Mouse (Mus musculus) midbrain, embryonic 16.5 days (tissue): Measurements from ENCODE around the gene Izumo2. TPM values are rescaled to one million over a fixed set of nuclear protein-coding genes. Genes with fewer than 3 reads are reported as not detected.
A peak's percentile ranks its signal among the peaks of the same experiment; 100 is the strongest.
"Not testable (repeated sequence)": the region's sequence is repeated elsewhere in the genome, so short reads cannot be mapped to it uniquely, and the experiment has no call there.

ENCODE experiments used
- ATAC-seq: fragments of 200-750 bp; cut with Nextera tagmentation; 2 replicates; pipeline ENCODE4 v1.8.0; 2017; ENCODE audit warnings: moderate TSS enrichment
- H3K27ac ChIP-seq: fragments of 300-500 bp; sonication (generic); 2 replicates; pipeline ENCODE4 v1.5.1; 2014; ENCODE audit warnings: mild to moderate bottlenecking, low read length, mixed read lengths
- H3K27me3 ChIP-seq: fragments of 300-500 bp; sonication (generic); 2 replicates; pipeline ENCODE4 v1.6.1; 2014; ENCODE audit warnings: low read depth, low read length, mixed read lengths; ENCODE audit not compliant: control insufficient read depth, insufficient read depth
- H3K36me3 ChIP-seq: fragments of 300-500 bp; sonication (generic); 2 replicates; pipeline ENCODE4 v1.6.1; 2014; ENCODE audit warnings: mild to moderate bottlenecking, low read length, moderate library complexity, mixed read lengths; ENCODE audit not compliant: control insufficient read depth, insufficient read depth
- H3K4me1 ChIP-seq: fragments of 300-500 bp; sonication (generic); 2 replicates; pipeline ENCODE4 v1.6.1; 2014; ENCODE audit warnings: mild to moderate bottlenecking, low read length, mixed read lengths; ENCODE audit not compliant: control insufficient read depth, insufficient read depth
- H3K4me2 ChIP-seq: fragments of 300-500 bp; sonication (generic); 2 replicates; pipeline ENCODE4 v1.6.1; 2014; ENCODE audit warnings: mild to moderate bottlenecking, low read length, mixed read lengths
- H3K4me3 ChIP-seq: fragments of 300-500 bp; sonication (generic); 2 replicates; pipeline ENCODE4 v1.5.1; 2014; ENCODE audit warnings: low read depth, mild to moderate bottlenecking, low read length, moderate library complexity, mixed read lengths
- H3K9ac ChIP-seq: fragments of 300-500 bp; sonication (generic); 2 replicates; pipeline ENCODE4 v1.6.1; 2014; ENCODE audit warnings: low read depth, low read length, mixed read lengths
- H3K9me3 ChIP-seq: fragments of 300-500 bp; sonication (generic); replicated peaks from 2 replicates; pipeline ENCODE4 v1.6.1; 2014; ENCODE audit warnings: mild to moderate bottlenecking, low read length, mixed read lengths; ENCODE audit not compliant: control insufficient read depth, poor library complexity, severe bottlenecking
- WGBS: fragments of 180-500 bp; shearing (Covaris S2); extraction: QIAGEN DNeasy Blood & Tissue Kit; methylation state at CpG from one replicate; pipeline ENCODE4 v1.1.7; 2014; 5-methylcytosine and 5-hydroxymethylcytosine counted together
- polyA plus RNA-seq: library from polyadenylated mRNA; unstranded; fragments of >200 nt; fragmentation: Nextera tagmentation; extraction: Ambion mirVana; gene quantifications from 2 replicates; pipeline ENCODE4 v1.2.1, GENCODE M21; 2015

Izumo2 gene
- polyA plus RNA-seq, 1 experiment from 2014 or later, result not detected

- H3K27me3 ChIP-seq, result no peaks in the 10 kb centered on the region
- H3K4me1 ChIP-seq, result no peaks in the 10 kb centered on the region
- 88% methylated on average over 9 of the region's 9 CpGs for WGBS
- ATAC-seq, result no peak
- H3K9me3 ChIP-seq, result no peaks in the 10 kb centered on the region; the same call in 1 of the 2 replicates
- no peak overlapping the region for H3K4me3 ChIP-seq
- H3K27ac ChIP-seq, result no peak overlapping the region
- H3K4me2 ChIP-seq, result no peak overlapping the region
- no peaks in the 10 kb centered on the region; the same call in none of the 2 replicates for H3K36me3 ChIP-seq
- H3K9ac ChIP-seq, result no peak overlapping the region
Observed at GRCm38 (mm10) chr7:44733723-44734122, 25.2 kb downstream of the Izumo2 start.

DNA sequence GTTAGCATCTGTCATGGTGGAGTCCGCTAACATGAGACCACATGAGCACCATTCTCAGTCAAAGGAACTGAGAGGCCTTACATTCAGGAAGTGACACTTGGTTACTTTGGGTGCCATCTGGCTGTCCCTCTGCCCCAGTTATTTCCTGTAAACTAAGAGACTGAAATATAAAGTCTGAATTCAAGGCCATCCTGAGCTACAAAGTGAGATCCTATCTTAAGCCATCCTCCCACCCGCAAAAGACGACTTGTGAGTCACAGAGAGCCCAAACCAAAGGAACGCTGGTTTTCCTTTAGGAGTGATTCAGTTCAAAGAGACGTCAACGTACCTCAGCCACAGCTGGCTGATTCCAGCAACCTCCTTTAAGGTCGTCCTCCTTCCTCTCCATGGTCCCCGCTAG, 32.8 kb downstream of the Izumo2 start:
- H3K36me3 ChIP-seq, result no peaks in the 10 kb centered on the region
- 83% methylated on average over 8 of the region's 8 CpGs for WGBS
- ATAC-seq, result no peak
- no peaks in the 10 kb centered on the region for H3K27me3 ChIP-seq
- H3K4me2 ChIP-seq, result no peak overlapping the region
- no peak overlapping the region for H3K4me3 ChIP-seq
- peaks cover 8% of the 10 kb centered on the region for H3K4me1 ChIP-seq
- no peak overlapping the region for H3K9ac ChIP-seq
- H3K9me3 ChIP-seq, result no peaks in the 10 kb centered on the region
- no peak overlapping the region for H3K27ac ChIP-seq

DNA sequence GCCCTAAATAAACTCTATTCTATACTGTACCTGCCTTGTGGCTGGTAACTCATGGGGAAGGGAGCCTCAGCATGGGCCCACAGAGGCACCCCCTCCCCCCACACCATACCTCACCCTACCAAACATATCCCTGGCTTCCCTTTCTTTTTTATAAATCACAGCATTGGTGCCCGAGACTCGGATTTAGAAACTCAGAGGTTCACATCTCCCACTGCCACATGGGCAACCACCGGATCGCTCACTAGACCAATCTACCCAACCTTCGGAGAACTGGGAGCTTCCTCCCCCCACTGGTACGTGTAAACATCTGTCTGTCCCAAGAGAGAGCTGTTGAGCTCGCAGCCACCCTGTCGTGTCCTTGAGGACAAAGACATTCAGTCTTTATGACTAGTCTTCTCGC, 35.7 kb downstream of the Izumo2 start:
- H3K4me1 ChIP-seq, result peaks cover 17% of the 10 kb centered on the region

GRCm38 (mm10) chr7:44745076-44745475, 36.5 kb downstream of the Izumo2 start:
- ATAC-seq, result peak; percentile 80
- H3K9ac ChIP-seq, result peak overlapping the region; percentile 75
- H3K4me1 ChIP-seq, result peaks cover 18% of the 10 kb centered on the region
- H3K36me3 ChIP-seq, result no peaks in the 10 kb centered on the region
- peak overlapping the region; percentile 47 for H3K4me3 ChIP-seq
- 0% methylated on average over 18 of the region's 18 CpGs for WGBS
- H3K9me3 ChIP-seq, result no peaks in the 10 kb centered on the region
- H3K4me2 ChIP-seq, result peak overlapping the region; percentile 74
- no peaks in the 10 kb centered on the region for H3K27me3 ChIP-seq
- peak overlapping the region; percentile 75 for H3K27ac ChIP-seq

More for the DNA sequence above, 35.7 kb downstream of the Izumo2 start:
- no peaks in the 10 kb centered on the region for H3K9me3 ChIP-seq
- H3K36me3 ChIP-seq, result no peaks in the 10 kb centered on the region
- H3K27me3 ChIP-seq, result no peaks in the 10 kb centered on the region
- H3K4me3 ChIP-seq, result peak overlapping the region; percentile 47
- H3K4me2 ChIP-seq, result peak overlapping the region; percentile 74
- H3K9ac ChIP-seq, result peak overlapping the region; percentile 75
- peak overlapping the region; percentile 75 for H3K27ac ChIP-seq
- WGBS, result 31% methylated on average over 9 of the region's 9 CpGs
- ATAC-seq, result no peak

DNA sequence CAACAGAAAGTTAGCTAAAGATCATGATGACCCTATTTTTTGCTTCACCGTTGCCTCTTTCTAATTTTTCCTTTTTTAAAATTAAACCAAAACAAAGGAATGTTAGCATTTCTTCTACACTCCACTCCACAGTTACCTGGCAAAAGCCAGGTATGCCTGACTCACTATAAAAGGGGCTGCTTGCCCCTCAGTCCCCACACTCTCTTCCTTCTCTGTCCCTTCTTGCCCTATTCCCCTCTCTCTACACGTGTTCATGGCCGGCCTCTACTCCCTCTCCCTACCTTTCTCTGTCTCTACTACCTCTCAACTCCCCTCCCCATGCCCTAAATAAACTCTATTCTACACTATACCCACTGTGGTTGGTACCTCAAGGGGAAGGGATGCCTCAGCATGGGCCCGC, 38.6 kb downstream of the Izumo2 start:
- Histone ChIP-seq H3K9ac (no peak overlapping the region), H3K4me2 (no peak overlapping the region), H3K36me3 (no peaks in the 10 kb centered on the region), H3K27ac (no peak overlapping the region), H3K9me3 (no peaks in the 10 kb centered on the region), H3K4me3 (no peak overlapping the region), H3K27me3 (no peaks in the 10 kb centered on the region), H3K4me1 (peaks cover 18% of the 10 kb centered on the region)
- 68% methylated on average over 4 of the region's 4 CpGs for WGBS
- ATAC-seq, result no peak

- H3K4me1 ChIP-seq, result peaks cover 18% of the 10 kb centered on the region
- ATAC-seq, result peak; percentile 96
- under 1% methylated on average over 44 of the region's 44 CpGs for WGBS
- peaks cover 4% of the 10 kb centered on the region; the same call in 1 of the 2 replicates for H3K36me3 ChIP-seq
- peak within 1 kb of the TSS; percentile 63 for H3K4me3 ChIP-seq
- no peaks in the 10 kb centered on the region for H3K27me3 ChIP-seq
- peak within 1 kb of the TSS; percentile 59 for H3K9ac ChIP-seq
- peak within 1 kb of the TSS; percentile 70 for H3K27ac ChIP-seq
- no peaks in the 10 kb centered on the region for H3K9me3 ChIP-seq
- H3K4me2 ChIP-seq, result peak within 1 kb of the TSS; percentile 65
Observed at GRCm38 (mm10) chr7:44748101-44749044, 39.8 kb downstream of the Izumo2 start, which contains the start of gene Vrk3. TSS of gene Vrk3 (plus strand) at chr7:44748413.

- not testable (repeated sequence) for H3K9me3 ChIP-seq, H3K27ac ChIP-seq, H3K27me3 ChIP-seq, H3K4me2 ChIP-seq, H3K4me3 ChIP-seq, H3K9ac ChIP-seq, ATAC-seq
- Histone ChIP-seq H3K36me3 (peaks cover 10% of the 10 kb centered on the region), H3K4me1 (peaks cover 10% of the 10 kb centered on the region)
- WGBS, result 89% methylated on average over 1 of the region's 1 CpGs
Observed at GRCm38 (mm10) chr7:44750950-44751349, 42.4 kb downstream of the Izumo2 start, which contains the start of gene Zfp473. TSS of gene Zfp473 (minus strand) at chr7:44751050.

DNA sequence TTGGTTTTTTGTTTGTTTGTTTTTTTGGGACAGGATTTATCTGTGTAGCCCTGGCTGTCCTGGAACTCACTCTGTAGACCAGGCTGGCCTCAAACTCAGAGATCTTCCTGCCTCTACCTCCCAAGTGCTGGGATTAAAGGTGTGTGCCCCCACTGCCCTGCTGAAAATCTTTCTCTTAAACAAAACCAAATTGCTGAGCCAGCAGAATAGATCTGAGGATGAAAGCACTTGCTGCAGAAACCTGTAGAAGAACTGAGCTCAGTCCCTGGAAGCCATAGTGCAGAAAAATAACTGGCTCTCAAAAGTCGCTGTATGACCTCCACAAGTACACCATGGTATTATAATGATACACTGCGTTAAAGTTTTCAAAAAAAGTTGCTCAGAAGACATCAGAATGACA, 48.6 kb downstream of the Izumo2 start:
- H3K9ac ChIP-seq, result no peak overlapping the region
- no peak for ATAC-seq
- H3K4me2 ChIP-seq, result no peak overlapping the region
- no peak overlapping the region for H3K4me3 ChIP-seq
- peaks cover 30% of the 10 kb centered on the region for H3K36me3 ChIP-seq
- H3K9me3 ChIP-seq, result no peaks in the 10 kb centered on the region
- H3K27ac ChIP-seq, result no peak overlapping the region
- H3K27me3 ChIP-seq, result no peaks in the 10 kb centered on the region
- WGBS, result 90% methylated on average over 2 of the region's 2 CpGs
- no peaks in the 10 kb centered on the region for H3K4me1 ChIP-seq

GRCm38 (mm10) chr7:44760366-44760765, 51.8 kb downstream of the Izumo2 start:
- Histone ChIP-seq H3K9me3 (no peaks in the 10 kb centered on the region), H3K27me3 (no peaks in the 10 kb centered on the region), H3K4me1 (no peaks in the 10 kb centered on the region), H3K4me3 (no peak overlapping the region), H3K27ac (no peak overlapping the region), H3K4me2 (no peak overlapping the region), H3K9ac (no peak overlapping the region), H3K36me3 (peaks cover 24% of the 10 kb centered on the region)
- no peak for ATAC-seq
